Mouse (Mus musculus): ENCODE results near the gene Tmem163. TPM values are rescaled to one million over a fixed set of nuclear protein-coding genes. Genes with fewer than 3 reads are reported as not detected.

The Tmem163 gene
- polyA plus RNA-seq, 1 experiment, result 5.7 TPM

DNA sequence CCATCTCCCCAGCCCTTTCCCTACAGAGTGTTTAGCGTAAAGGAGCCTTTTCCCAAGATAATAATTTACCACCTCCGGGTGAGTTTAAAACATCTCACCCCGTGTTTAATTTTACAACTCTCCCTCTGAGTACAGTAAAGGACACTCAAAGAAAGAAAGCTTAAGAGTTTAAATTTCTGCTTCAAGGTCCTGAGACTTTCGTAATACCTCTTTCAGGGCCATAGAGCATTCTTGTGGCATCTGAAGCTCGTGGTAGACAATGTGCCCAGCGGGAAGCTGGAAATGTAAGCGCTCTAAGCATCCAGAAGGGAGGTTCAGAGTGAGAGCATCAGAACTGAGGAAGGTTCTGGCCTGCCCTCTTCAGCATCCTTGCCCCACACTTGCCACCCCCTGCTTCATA, 52.2 kb downstream of the Tmem163 start:
- 73% methylated on average over 7 of the region's 7 CpGs for WGBS
- no peak overlapping the region for H3K4me3 ChIP-seq (replicated peaks; ENCODE audit: control insufficient read depth, low read depth, low read length)
- H3K4me1 ChIP-seq (ENCODE audit: control insufficient read depth, insufficient read depth, low read length), result peaks cover 2% of the 10 kb centered on the region; the same call in 1 of the 2 replicates
- no peak for TF ChIP-seq POLR2A (IDR thresholded peaks at IDR 0.05; ENCODE audit: borderline replicate concordance, control insufficient read depth, low read depth, low read length)
- TF ChIP-seq CTCF (IDR thresholded peaks at IDR 0.05; ENCODE audit: control insufficient read depth, insufficient read depth, low read length), result no peak
- H3K27ac ChIP-seq (ENCODE audit: control insufficient read depth, insufficient read depth, low read depth, low read length, poor library complexity), result no peak overlapping the region

GRCm38 (mm10) chr1:127625577-127626362, 53.6 kb downstream of the Tmem163 start:
- 43% methylated on average over 5 of the region's 5 CpGs for WGBS
- Histone ChIP-seq H3K27ac (ENCODE audit: control insufficient read depth, insufficient read depth, low read depth, low read length, poor library complexity) (no peak overlapping the region), H3K4me1 (ENCODE audit: control insufficient read depth, insufficient read depth, low read length) (peaks cover 2% of the 10 kb centered on the region; the same call in 1 of the 2 replicates), H3K4me3 (replicated peaks; ENCODE audit: control insufficient read depth, low read depth, low read length) (no peak overlapping the region)
- TF ChIP-seq POLR2A (IDR thresholded peaks at IDR 0.05; ENCODE audit: borderline replicate concordance, control insufficient read depth, low read depth, low read length) (no peak), CTCF (IDR thresholded peaks at IDR 0.05; ENCODE audit: control insufficient read depth, insufficient read depth, low read length) (no peak)

- H3K4me1 ChIP-seq (ENCODE audit: control insufficient read depth, insufficient read depth, low read length), result peaks cover 2% of the 10 kb centered on the region; the same call in 1 of the 2 replicates
- H3K27ac ChIP-seq (ENCODE audit: control insufficient read depth, insufficient read depth, low read depth, low read length, poor library complexity), result no peak overlapping the region
- no peak for TF ChIP-seq CTCF (IDR thresholded peaks at IDR 0.05; ENCODE audit: control insufficient read depth, insufficient read depth, low read length)
- no peak for TF ChIP-seq POLR2A (IDR thresholded peaks at IDR 0.05; ENCODE audit: borderline replicate concordance, control insufficient read depth, low read depth, low read length)
- no peak overlapping the region for H3K4me3 ChIP-seq (replicated peaks; ENCODE audit: control insufficient read depth, low read depth, low read length)
- 90% methylated on average over 5 of the region's 5 CpGs for whole genome bisulfite sequencing
Measured at GRCm38 (mm10) chr1:127622349-127622748, 57.0 kb downstream of the Tmem163 start.

DNA sequence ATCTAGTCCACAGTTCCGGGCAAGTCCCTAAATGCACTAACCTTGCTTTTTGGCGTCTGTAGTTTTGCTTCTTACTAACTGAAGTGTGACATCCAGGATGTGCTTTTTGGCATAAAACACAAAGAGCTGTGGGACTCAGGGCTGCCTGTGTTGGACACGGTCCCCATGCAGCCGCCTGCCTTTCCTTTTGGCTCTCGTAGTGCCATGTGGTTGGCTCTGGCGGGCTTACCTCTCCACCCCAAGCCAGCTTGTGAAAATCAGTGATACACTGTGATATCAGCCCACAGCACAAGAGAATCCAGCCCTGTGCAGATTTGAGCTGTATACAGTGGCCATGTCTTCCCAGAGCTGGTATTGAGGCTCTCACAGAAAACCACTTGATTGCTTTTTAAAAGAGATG, 60.3 kb downstream of the Tmem163 start:
- TF ChIP-seq POLR2A (IDR thresholded peaks at IDR 0.05; ENCODE audit: borderline replicate concordance, control insufficient read depth, low read depth, low read length) (no peak), CTCF (IDR thresholded peaks at IDR 0.05; ENCODE audit: control insufficient read depth, insufficient read depth, low read length) (no peak)
- H3K4me3 ChIP-seq (replicated peaks; ENCODE audit: control insufficient read depth, low read depth, low read length), result no peak overlapping the region
- WGBS, result 67% methylated on average over 6 of the region's 6 CpGs
- H3K4me1 ChIP-seq (ENCODE audit: control insufficient read depth, insufficient read depth, low read length), result no peaks in the 10 kb centered on the region
- no peak overlapping the region for H3K27ac ChIP-seq (ENCODE audit: control insufficient read depth, insufficient read depth, low read depth, low read length, poor library complexity)

GRCm38 (mm10) chr1:127610378-127610777, 69.0 kb downstream of the Tmem163 start:
- TF ChIP-seq CTCF (IDR thresholded peaks at IDR 0.05; ENCODE audit: control insufficient read depth, insufficient read depth, low read length) (no peak), POLR2A (IDR thresholded peaks at IDR 0.05; ENCODE audit: borderline replicate concordance, control insufficient read depth, low read depth, low read length) (no peak)
- H3K4me1 ChIP-seq (ENCODE audit: control insufficient read depth, insufficient read depth, low read length), result no peaks in the 10 kb centered on the region
- no peak overlapping the region for H3K27ac ChIP-seq (ENCODE audit: control insufficient read depth, insufficient read depth, low read depth, low read length, poor library complexity)
- H3K4me3 ChIP-seq (replicated peaks; ENCODE audit: control insufficient read depth, low read depth, low read length), result no peak overlapping the region
- 80% methylated on average over 3 of the region's 3 CpGs for WGBS

DNA sequence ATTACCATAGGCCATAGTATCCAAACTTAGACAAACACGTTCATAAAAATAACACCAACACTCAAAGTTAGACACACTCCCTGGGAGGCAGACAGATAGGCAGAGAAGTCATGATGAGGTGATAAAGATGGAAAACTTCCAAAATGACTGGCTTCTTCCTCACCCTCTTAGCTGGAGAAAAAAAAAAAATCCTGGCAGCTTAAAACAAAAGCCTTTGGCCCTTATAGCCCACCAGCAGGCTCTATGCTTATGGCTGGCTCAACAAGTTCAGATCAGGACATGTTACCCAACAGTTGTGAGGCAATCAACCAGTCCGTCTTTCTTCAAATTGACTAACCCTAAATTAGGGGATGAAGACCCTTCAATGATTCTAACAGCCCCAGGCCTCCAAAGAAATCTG, 69.5 kb downstream of the Tmem163 start:
- WGBS, result 49% methylated on average over 2 of the region's 2 CpGs
- no peak overlapping the region for H3K27ac ChIP-seq (ENCODE audit: control insufficient read depth, insufficient read depth, low read depth, low read length, poor library complexity)
- TF ChIP-seq CTCF (IDR thresholded peaks at IDR 0.05; ENCODE audit: control insufficient read depth, insufficient read depth, low read length) (no peak), POLR2A (IDR thresholded peaks at IDR 0.05; ENCODE audit: borderline replicate concordance, control insufficient read depth, low read depth, low read length) (no peak)

DNA sequence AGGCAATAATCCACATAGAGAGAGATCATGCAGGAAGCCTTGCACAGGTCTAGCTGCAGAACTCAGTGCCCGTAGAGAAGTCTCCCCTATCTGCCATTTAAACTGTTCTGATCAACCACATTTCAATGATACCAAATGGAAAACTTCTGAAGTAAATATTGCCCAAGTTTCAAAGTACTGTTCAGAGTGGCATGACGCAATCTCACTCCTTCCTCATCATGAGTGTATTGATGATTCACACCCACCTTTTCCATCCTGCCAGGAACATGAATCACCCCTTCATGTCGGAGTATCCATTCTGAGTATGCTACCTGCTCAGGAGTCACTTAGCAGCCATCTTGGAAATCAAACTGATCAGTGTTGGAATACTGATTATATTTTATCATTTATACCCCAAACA, 71.0 kb downstream of the Tmem163 start:
- 41% methylated on average over 3 of the region's 3 CpGs for WGBS
- no peaks in the 10 kb centered on the region for H3K4me1 ChIP-seq (ENCODE audit: control insufficient read depth, insufficient read depth, low read length)
- no peak overlapping the region for H3K4me3 ChIP-seq (replicated peaks; ENCODE audit: control insufficient read depth, low read depth, low read length)
- no peak for TF ChIP-seq CTCF (IDR thresholded peaks at IDR 0.05; ENCODE audit: control insufficient read depth, insufficient read depth, low read length)
- no peak for TF ChIP-seq POLR2A (IDR thresholded peaks at IDR 0.05; ENCODE audit: borderline replicate concordance, control insufficient read depth, low read depth, low read length)
- no peak overlapping the region for H3K27ac ChIP-seq (ENCODE audit: control insufficient read depth, insufficient read depth, low read depth, low read length, poor library complexity)

More for the DNA sequence above, 69.5 kb downstream of the Tmem163 start:
- Histone ChIP-seq H3K4me3 (replicated peaks; ENCODE audit: control insufficient read depth, low read depth, low read length) (no peak overlapping the region), H3K4me1 (ENCODE audit: control insufficient read depth, insufficient read depth, low read length) (no peaks in the 10 kb centered on the region)

GRCm38 (mm10) chr1:127603697-127604631, 75.4 kb downstream of the Tmem163 start:
- H3K27ac ChIP-seq (ENCODE audit: control insufficient read depth, insufficient read depth, low read depth, low read length, poor library complexity), result no peak overlapping the region
- no peaks in the 10 kb centered on the region for H3K4me1 ChIP-seq (ENCODE audit: control insufficient read depth, insufficient read depth, low read length)
- H3K4me3 ChIP-seq (replicated peaks; ENCODE audit: control insufficient read depth, low read depth, low read length), result no peak overlapping the region
- TF ChIP-seq POLR2A (IDR thresholded peaks at IDR 0.05; ENCODE audit: borderline replicate concordance, control insufficient read depth, low read depth, low read length) (no peak), CTCF (IDR thresholded peaks at IDR 0.05; ENCODE audit: control insufficient read depth, insufficient read depth, low read length) (no peak)
- 82% methylated on average over 9 of the region's 9 CpGs for WGBS
